Mouse (Mus musculus): ENCODE results near the gene Kif6.

The Kif6 gene

DNA sequence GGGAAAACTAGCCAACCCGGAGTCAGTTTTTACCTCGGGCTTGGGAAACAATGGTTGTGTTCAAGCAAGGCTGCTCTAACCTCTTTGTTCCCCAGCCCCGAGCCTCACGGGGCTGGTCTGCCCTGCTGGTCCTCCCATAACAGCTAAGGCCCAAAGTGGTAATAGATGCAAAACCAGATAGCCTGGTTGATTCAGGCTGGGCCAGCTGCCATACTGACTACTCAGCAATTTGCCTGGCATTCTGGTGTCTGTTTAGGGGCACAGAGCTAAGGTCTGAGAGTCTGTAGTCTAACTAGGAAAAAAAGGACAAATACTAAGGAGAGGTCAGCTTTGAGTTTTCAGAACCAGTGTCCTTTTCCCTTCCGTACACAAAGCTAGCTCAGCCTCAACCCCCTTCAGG, 259.8 kb downstream of the Kif6 start:
- H3K4me3 ChIP-seq (replicated peaks; ENCODE audit: low read length) = no peak overlapping the region
- no peaks in the 10 kb centered on the region for H3K36me3 ChIP-seq (ENCODE audit: insufficient read depth, low read length)
- TF ChIP-seq NANOG (IDR thresholded peaks at IDR 0.05; ENCODE audit: borderline replicate concordance, low read length) (no peak), POU5F1 (IDR thresholded peaks at IDR 0.05; ENCODE audit: borderline replicate concordance, low read length) (no peak), CTCF (conservative IDR thresholded peaks at IDR 0.05; ENCODE audit: low read length) (no peak)
- 0 out of 2 replicates have a peak, but pooled peaks cover 3% of the 10 kb centered on the region for H3K27me3 ChIP-seq (ENCODE audit: insufficient read depth, low read length)
- H3K4me1 ChIP-seq (replicated peaks; ENCODE audit: low read depth, low read length) = peaks cover 22% of the 10 kb centered on the region
- no peaks in the 10 kb centered on the region for H3K9me3 ChIP-seq (ENCODE audit: low read length)

DNA sequence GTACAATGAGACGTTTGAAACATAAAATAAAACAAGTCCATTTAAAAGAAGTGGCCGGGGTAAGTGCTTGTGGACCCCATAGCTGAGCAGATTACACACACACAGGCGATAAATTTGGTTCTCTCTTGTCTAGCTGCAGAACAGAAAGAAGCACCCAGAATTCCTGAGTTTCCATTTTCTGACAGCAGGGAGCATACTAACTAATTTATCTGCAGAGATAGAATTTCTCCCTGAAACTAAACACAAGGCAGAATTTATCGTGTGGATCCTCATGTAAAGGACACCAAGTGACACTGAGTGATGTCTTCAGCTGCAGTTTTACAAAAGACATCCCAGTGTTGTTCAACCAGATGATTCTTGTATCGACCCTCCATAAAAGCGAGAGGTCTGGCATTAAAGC, 260.5 kb downstream of the Kif6 start:
- no peak for TF ChIP-seq NANOG (IDR thresholded peaks at IDR 0.05; ENCODE audit: borderline replicate concordance, low read length)
- TF ChIP-seq CTCF (conservative IDR thresholded peaks at IDR 0.05; ENCODE audit: low read length) = no peak
- TF ChIP-seq POU5F1 (IDR thresholded peaks at IDR 0.05; ENCODE audit: borderline replicate concordance, low read length) = no peak
- Histone ChIP-seq H3K4me3 (replicated peaks; ENCODE audit: low read length) (no peak overlapping the region), H3K4me1 (replicated peaks; ENCODE audit: low read depth, low read length) (peaks cover 22% of the 10 kb centered on the region), H3K27me3 (ENCODE audit: insufficient read depth, low read length) (0 out of 2 replicates have a peak, but pooled peaks cover 3% of the 10 kb centered on the region), H3K36me3 (ENCODE audit: insufficient read depth, low read length) (no peaks in the 10 kb centered on the region), H3K9me3 (ENCODE audit: low read length) (no peaks in the 10 kb centered on the region)

DNA sequence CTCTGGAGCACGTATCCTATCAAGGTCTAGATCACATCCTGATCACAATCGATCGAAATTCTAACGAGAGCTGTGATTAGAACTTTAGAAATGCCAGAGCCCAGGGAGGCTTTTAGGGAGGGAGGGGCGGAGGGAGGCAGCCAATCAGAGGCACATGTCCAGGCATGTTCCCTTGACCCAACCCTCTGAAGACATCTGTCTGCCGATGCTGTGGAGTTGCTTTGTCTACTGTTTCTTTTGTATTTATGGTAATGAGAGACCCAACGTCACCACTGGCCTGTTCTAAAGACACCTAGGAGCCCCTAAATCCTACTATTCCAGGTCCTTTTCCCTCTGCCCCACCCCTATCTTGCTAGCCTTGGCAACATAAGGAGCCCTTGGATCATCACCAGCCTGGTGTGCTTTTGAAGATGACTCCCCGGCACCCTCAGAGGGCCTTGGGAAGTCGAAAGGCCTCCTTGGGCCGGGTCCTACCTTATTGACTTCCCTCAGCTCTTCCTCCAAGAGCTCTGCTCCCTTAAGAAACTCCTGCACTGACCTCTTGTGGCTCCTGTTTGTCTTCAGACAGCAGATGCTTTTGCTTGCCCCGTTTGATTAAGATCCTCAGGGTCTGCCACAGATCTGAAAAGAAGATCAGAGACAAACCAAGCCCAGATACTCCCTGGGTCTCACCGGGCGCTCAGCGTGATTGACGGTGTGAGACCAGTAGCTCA, 261.2 kb downstream of the Kif6 start:
- Histone ChIP-seq H3K4me3 (replicated peaks; ENCODE audit: low read length) (no peak overlapping the region), H3K36me3 (ENCODE audit: insufficient read depth, low read length) (no peaks in the 10 kb centered on the region), H3K27me3 (ENCODE audit: insufficient read depth, low read length) (no peaks in the 10 kb centered on the region), H3K4me1 (replicated peaks; ENCODE audit: low read depth, low read length) (peaks cover 22% of the 10 kb centered on the region), H3K9me3 (ENCODE audit: low read length) (no peaks in the 10 kb centered on the region)
- TF ChIP-seq NANOG (IDR thresholded peaks at IDR 0.05; ENCODE audit: borderline replicate concordance, low read length) (no peak), POU5F1 (IDR thresholded peaks at IDR 0.05; ENCODE audit: borderline replicate concordance, low read length) (no peak), CTCF (conservative IDR thresholded peaks at IDR 0.05; ENCODE audit: low read length) (no peak)

DNA sequence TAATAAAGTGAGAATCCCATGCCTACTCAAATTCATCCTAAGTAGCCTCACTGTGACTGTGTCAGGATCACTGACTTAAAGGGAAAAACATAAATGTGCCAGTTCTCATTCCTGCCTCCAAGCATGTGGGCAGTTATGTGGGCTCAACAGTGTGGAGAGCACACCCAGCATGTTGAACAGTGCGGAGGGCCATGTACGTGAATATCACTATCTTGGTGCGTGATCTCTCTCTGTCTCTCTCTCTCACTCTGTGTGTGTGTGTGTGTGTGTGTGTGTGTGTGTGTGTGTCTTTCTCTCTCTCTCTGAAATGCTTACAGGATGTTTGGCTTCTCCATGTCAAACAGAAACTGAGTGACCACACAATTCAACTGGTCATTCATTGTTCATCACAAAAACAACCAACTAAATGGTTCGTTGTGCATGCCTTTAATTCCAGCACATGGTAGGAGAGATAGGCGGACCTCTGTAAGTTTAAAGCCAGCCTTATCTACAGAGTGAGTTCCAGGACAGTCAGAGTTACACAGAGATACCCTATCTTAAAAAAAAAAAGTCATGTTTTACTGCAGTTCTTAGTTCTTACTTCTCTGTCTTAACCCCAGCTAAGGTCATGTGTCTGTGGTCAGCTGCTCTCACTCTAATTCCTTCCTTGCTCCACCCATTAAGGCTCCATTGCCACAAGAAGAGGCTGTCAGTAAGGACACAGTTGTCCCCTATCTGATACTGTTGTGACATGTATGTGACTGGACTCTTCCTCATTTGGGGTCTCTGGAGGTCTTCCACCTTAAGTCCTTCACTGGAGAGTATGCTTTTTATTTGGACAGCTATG, 266.2 kb downstream of the Kif6 start:
- H3K36me3 ChIP-seq (ENCODE audit: insufficient read depth, low read length) = no peaks in the 10 kb centered on the region
- H3K4me1 ChIP-seq (replicated peaks; ENCODE audit: low read depth, low read length) = 0 out of 2 replicates have a peak, but pooled peaks cover 6% of the 10 kb centered on the region
- H3K27me3 ChIP-seq (ENCODE audit: insufficient read depth, low read length) = peaks cover 14% of the 10 kb centered on the region
- no peaks in the 10 kb centered on the region for H3K9me3 ChIP-seq (ENCODE audit: low read length)
- TF ChIP-seq POU5F1 (IDR thresholded peaks at IDR 0.05; ENCODE audit: borderline replicate concordance, low read length) (no peak), NANOG (IDR thresholded peaks at IDR 0.05; ENCODE audit: borderline replicate concordance, low read length) (no peak), CTCF (conservative IDR thresholded peaks at IDR 0.05; ENCODE audit: low read length) (no peak)
- no peak overlapping the region for H3K4me3 ChIP-seq (replicated peaks; ENCODE audit: low read length)

DNA sequence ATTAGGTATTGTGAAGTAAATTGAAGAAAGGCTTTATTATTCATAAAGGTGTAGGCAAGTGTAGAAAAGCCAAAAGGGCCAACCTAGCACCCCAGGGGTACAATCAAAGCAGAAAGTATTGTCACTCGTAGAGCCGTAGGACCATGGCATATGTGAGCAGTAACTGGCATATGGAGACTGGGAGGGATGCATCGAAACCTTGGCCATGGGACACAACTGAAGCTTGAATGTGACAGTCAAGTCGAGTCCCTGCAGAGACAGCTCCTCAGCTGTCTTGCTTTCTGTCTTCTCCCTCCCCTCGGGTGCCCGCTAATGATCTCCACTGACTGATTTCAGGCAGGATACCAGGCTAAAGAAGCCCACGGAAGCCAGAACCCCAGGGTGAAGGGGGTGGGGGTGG, 266.9 kb downstream of the Kif6 start:
- peaks cover 14% of the 10 kb centered on the region for H3K27me3 ChIP-seq (ENCODE audit: insufficient read depth, low read length)
- H3K4me1 ChIP-seq (replicated peaks; ENCODE audit: low read depth, low read length) = peaks cover 5% of the 10 kb centered on the region; the same call in 1 of the 2 replicates
- H3K9me3 ChIP-seq (ENCODE audit: low read length) = no peaks in the 10 kb centered on the region
- TF ChIP-seq POU5F1 (IDR thresholded peaks at IDR 0.05; ENCODE audit: borderline replicate concordance, low read length) (no peak), CTCF (conservative IDR thresholded peaks at IDR 0.05; ENCODE audit: low read length) (no peak), NANOG (IDR thresholded peaks at IDR 0.05; ENCODE audit: borderline replicate concordance, low read length) (no peak)
- no peaks in the 10 kb centered on the region for H3K36me3 ChIP-seq (ENCODE audit: insufficient read depth, low read length)
- H3K4me3 ChIP-seq (replicated peaks; ENCODE audit: low read length) = no peak overlapping the region

DNA sequence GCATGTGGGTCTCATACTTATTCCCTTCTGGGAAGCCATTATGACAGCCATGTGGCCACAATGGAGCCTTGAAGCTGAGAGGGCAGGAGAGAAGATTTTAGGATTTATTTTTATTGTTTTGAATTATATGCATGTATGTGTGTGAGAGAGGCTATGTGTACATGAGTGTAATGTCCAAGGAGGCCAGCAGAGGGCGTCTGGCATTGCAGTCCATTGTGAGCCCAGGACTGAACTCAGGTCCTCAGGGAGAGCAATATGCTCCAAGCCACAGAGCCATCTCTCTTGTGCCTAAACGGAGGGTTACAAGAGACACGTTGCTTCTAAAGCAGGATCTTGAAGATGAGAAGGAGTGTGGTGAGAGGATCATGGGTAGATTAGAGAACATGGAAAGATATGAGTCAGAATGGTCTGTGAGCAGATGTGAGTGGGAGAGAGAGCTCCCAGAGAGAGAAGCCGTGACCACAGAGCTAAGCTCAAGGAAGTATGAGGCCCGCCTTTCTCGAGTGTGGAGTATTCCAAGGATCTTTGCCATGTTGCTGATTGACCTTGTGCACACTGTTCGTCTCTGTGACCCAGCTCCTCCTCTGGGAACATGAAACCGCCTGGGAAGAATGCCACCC, 268.3 kb downstream of the Kif6 start:
- Histone ChIP-seq H3K4me3 (replicated peaks; ENCODE audit: low read length) (no peak overlapping the region), H3K36me3 (ENCODE audit: insufficient read depth, low read length) (no peaks in the 10 kb centered on the region), H3K9me3 (ENCODE audit: low read length) (no peaks in the 10 kb centered on the region), H3K4me1 (replicated peaks; ENCODE audit: low read depth, low read length) (peaks cover 4% of the 10 kb centered on the region; the same call in 1 of the 2 replicates), H3K27me3 (ENCODE audit: insufficient read depth, low read length) (peaks cover 17% of the 10 kb centered on the region)
- peak; percentile 61 for TF ChIP-seq CTCF (conservative IDR thresholded peaks at IDR 0.05; ENCODE audit: low read length)
- TF ChIP-seq POU5F1 (IDR thresholded peaks at IDR 0.05; ENCODE audit: borderline replicate concordance, low read length) = no peak

DNA sequence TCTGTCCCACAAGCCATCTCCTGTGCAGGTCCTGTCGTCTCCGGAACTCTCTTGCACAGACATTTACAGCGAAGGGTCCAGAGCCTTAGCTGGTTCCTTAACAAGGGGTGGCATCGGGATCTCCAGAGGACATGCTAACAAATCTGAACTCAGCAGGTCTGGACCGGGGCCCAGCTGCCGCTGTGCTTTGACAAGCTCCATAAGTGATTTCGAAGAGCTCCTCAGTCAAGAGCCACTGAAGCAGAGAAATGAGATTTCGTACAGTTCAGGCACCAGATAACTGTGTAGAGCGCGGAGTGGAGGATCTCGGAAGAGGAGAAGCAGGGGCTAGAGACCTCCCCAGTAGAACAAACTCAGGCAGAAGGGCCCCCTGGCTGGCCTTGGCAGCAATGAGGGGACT, 270.1 kb downstream of the Kif6 start:
- no peak for TF ChIP-seq NANOG (IDR thresholded peaks at IDR 0.05; ENCODE audit: borderline replicate concordance, low read length)
- H3K36me3 ChIP-seq (ENCODE audit: insufficient read depth, low read length) = no peaks in the 10 kb centered on the region
- peaks cover 14% of the 10 kb centered on the region for H3K4me1 ChIP-seq (replicated peaks; ENCODE audit: low read depth, low read length)
- no peaks in the 10 kb centered on the region for H3K9me3 ChIP-seq (ENCODE audit: low read length)
- peaks cover 18% of the 10 kb centered on the region for H3K27me3 ChIP-seq (ENCODE audit: insufficient read depth, low read length)
- H3K4me3 ChIP-seq (replicated peaks; ENCODE audit: low read length) = no peak overlapping the region

DNA sequence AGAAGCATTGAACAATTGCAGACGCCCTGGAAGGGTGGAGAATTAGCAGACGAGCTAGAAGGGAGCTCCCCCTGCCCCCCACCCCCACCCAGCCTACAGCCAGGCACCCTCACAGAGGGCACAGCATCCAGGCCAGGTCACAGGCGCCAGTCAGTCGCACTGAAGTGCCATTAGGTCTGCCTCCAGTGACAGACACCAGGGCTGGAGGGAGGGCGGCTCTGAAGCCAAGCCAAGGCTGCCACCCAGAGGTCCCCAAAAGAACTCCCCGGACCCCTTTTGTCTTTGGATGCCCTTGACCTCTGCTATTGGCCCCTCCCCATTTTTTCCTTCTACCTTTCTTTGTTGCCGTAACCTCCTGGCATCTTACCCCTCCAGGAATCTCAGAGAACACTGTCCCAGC, 274.7 kb downstream of the Kif6 start:
- H3K27me3 ChIP-seq (ENCODE audit: insufficient read depth, low read length) = peaks cover 24% of the 10 kb centered on the region
- TF ChIP-seq NANOG (IDR thresholded peaks at IDR 0.05; ENCODE audit: borderline replicate concordance, low read length) = no peak
- TF ChIP-seq POU5F1 (IDR thresholded peaks at IDR 0.05; ENCODE audit: borderline replicate concordance, low read length) = no peak
- peak; percentile 25; the same call in 1 of the 2 replicates for TF ChIP-seq CTCF (conservative IDR thresholded peaks at IDR 0.05; ENCODE audit: low read length)

More for the DNA sequence above, 274.7 kb downstream of the Kif6 start:
- Histone ChIP-seq H3K9me3 (ENCODE audit: low read length) (no peaks in the 10 kb centered on the region), H3K4me3 (replicated peaks; ENCODE audit: low read length) (0 out of 2 replicates have a peak overlapping the region, but pooled peaks have one; percentile 29), H3K4me1 (replicated peaks; ENCODE audit: low read depth, low read length) (peaks cover 30% of the 10 kb centered on the region), H3K36me3 (ENCODE audit: insufficient read depth, low read length) (no peaks in the 10 kb centered on the region)

Measured in E14TG2a.4 (cell line).